ENCODE assay signal across 12 mouse cellular contexts in the genomic region with DNA sequence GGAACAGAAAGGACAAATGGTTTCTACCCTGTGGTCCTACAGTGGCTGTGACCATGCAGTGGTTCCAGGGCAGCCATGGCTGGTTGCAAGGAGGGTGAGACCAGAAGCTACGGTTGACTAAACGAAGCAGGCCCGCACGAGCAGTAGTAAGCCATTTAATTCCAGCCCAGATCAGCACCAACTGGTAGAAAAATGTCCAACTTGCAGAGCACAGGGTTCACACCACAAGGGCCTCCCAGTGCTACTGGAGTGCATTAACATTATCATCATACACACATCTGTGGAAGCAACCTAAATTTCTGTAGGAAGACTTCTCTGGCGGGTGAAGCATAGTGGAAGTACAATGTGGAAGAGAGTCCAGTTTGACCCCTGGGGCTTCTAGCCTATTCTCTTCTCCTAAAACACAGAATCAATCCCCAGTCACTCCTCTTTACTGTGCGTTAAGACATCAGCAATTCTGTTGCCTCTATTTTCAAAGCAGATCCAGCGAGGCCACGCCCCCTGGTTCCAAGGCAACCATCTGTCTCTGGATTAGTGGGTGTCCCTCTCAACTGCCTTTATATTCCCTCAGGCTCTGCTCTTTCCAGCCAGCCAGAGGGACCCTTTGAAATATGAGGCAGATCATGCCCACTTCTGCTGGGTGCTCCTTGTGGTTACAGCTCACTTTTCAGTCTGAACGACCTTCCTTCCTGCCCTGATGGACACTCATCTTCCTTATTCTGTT.
A peak's percentile ranks its signal among the peaks of the same experiment; 100 is the strongest.
DNase-seq lines count a peak whose midpoint lies in the region; ATAC-seq and TF ChIP-seq lines count a peak whose summit lies in the region.
"Had no signal": no experiment of that assay in that cellular context is flagged by ENCODE, and none has a peak within 500 bp of the region (broad histone marks: within the 10 kb centered on the region; RNA-seq: fewer than 3 reads in every experiment).

No protein-coding gene starts in this region.

- TF ChIP-seq CTCF in lung, postnatal 0 days (IDR thresholded peaks at IDR 0.05): no peak

- peak; percentile 37; the same call in 1 of the 2 replicates for ATAC-seq in forebrain, embryonic 13.5 days
- no peak for ATAC-seq in lung, postnatal 0 days
- ATAC-seq: intestine, embryonic 15.5 days had no signal

- peak; percentile 39 for DNase-seq in adrenal gland, adult 2 months
- DNase-seq in adrenal gland, postnatal 4 days (ENCODE audit: low spot score in 2 of 2): no peak
- peak; percentile 48 for DNase-seq in R1 (ENCODE audit: low read depth, low spot score)
- peak; percentile 39 for DNase-seq in mesoderm, embryonic 11.5 days (ENCODE audit: low read depth, low spot score)
- DNase-seq in thymus, postnatal 0 days (ENCODE audit: low spot score): no peak
- no peak for DNase-seq in lung, postnatal 0 days (ENCODE audit: low spot score)
- no peak for DNase-seq in kidney, postnatal 25 days
- DNase-seq: lung, adult 2 months had no signal

- peaks cover 19% of the 10 kb centered on the region for H3K4me1 ChIP-seq in forebrain, embryonic 13.5 days
- no peaks in the 10 kb centered on the region for H3K4me1 ChIP-seq in lung, postnatal 0 days (ENCODE audit: insufficient read depth, low read depth, low read length)
- H3K4me1 ChIP-seq: intestine, embryonic 15.5 days had no signal

- H3K9ac ChIP-seq in forebrain, embryonic 13.5 days: no peak overlapping the region
- H3K9ac ChIP-seq in lung, postnatal 0 days (replicated peaks; ENCODE audit: low read depth): no peak overlapping the region
- H3K9ac ChIP-seq: embryonic facial prominence, embryonic 13.5 days; intestine, embryonic 15.5 days had no signal

- 62% methylated on average over 9 of the region's 9 CpGs for WGBS in forebrain, embryonic 13.5 days
- 85% methylated on average over 9 of the region's 9 CpGs for WGBS in lung, postnatal 0 days

- peaks cover 62% of the 10 kb centered on the region for H3K36me3 ChIP-seq in forebrain, embryonic 13.5 days (ENCODE audit: poor library complexity, severe bottlenecking)
- peaks cover 27% of the 10 kb centered on the region; the same call in 1 of the 2 replicates for H3K36me3 ChIP-seq in lung, postnatal 0 days (ENCODE audit: insufficient read depth, low read length)
- H3K36me3 ChIP-seq: G1E had no signal

- peak overlapping the region; percentile 44 for H3K27ac ChIP-seq in forebrain, embryonic 13.5 days
- no peak overlapping the region for H3K27ac ChIP-seq in lung, postnatal 0 days (ENCODE audit: low read length)
- H3K27ac ChIP-seq: embryonic facial prominence, embryonic 13.5 days; intestine, embryonic 15.5 days had no signal

- H3K4me3 ChIP-seq in forebrain, embryonic 13.5 days: no peak overlapping the region
- no peak overlapping the region for H3K4me3 ChIP-seq in lung, postnatal 0 days (ENCODE audit: low read depth, low read length)
- H3K4me3 ChIP-seq: embryonic facial prominence, embryonic 13.5 days; intestine, embryonic 15.5 days had no signal

- TF ChIP-seq EP300 in lung, postnatal 0 days (IDR thresholded peaks at IDR 0.05): no peak

- H3K9me3 ChIP-seq in forebrain, embryonic 13.5 days (replicated peaks): no peaks in the 10 kb centered on the region
- H3K9me3 ChIP-seq in lung, postnatal 0 days (ENCODE audit: low read length): no peaks in the 10 kb centered on the region
- H3K9me3 ChIP-seq: embryonic facial prominence, embryonic 13.5 days; G1E; intestine, embryonic 15.5 days had no signal

- no peaks in the 10 kb centered on the region for H3K27me3 ChIP-seq in forebrain, embryonic 13.5 days
- no peaks in the 10 kb centered on the region for H3K27me3 ChIP-seq in lung, postnatal 0 days (replicated peaks; ENCODE audit: insufficient read depth, low read length)
- H3K27me3 ChIP-seq: embryonic facial prominence, embryonic 13.5 days; intestine, embryonic 15.5 days had no signal

- H3K4me2 ChIP-seq in forebrain, embryonic 13.5 days: no peak overlapping the region
- no peak overlapping the region for H3K4me2 ChIP-seq in lung, postnatal 0 days (replicated peaks; ENCODE audit: low read depth, low read length)
- H3K4me2 ChIP-seq: embryonic facial prominence, embryonic 13.5 days; intestine, embryonic 15.5 days had no signal

Comparison
In these comparisons a context has a peak if more than half of its experiments do, and no peak if none do; other contexts are left out.
1. DNase-seq: peak in adrenal gland, adult 2 months (single experiment), R1 (single experiment) and mesoderm, embryonic 11.5 days (single experiment); none in adrenal gland, postnatal 4 days (0 of 2), thymus, postnatal 0 days (single experiment), lung, postnatal 0 days (single experiment) and kidney, postnatal 25 days (0 of 2).